Mouse (Mus musculus): ENCODE results near the gene Oxsr1.

DNA sequence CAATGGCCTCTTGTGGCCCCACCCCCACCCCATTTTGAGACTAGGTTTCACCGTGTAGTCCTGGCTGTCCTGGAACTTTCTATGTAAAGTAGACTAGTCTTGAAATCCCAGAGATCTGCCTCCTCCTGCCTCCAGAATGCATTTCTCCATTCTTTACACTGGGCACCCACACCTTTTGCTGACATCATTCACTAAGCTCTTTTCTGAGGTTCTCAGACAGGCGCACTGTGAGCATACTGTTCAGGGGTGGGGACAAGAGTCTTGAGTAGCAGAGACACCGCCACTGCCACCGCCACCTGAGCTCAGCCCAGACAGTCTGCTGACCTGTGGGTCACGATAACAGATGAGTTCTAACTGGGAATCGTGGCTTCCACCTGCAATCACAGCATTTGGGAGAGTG is 33.7 kb upstream of the Oxsr1 start:
- TF ChIP-seq TAL1 (IDR thresholded peaks at IDR 0.05; ENCODE audit: low read length) (no peak), GATA1 (IDR thresholded peaks at IDR 0.05; ENCODE audit: low read length) (no peak)
